Mouse (Mus musculus) natural killer cell, adult 2 months (primary cell): ENCODE data around the gene Msrb2.
A peak's percentile ranks its signal among the peaks of the same experiment; 100 is the strongest.

ENCODE experiments used
- DNase-seq, 2 experiments: peaks; one replicate each; pipeline ENCODE4 v3.0.0; 2022; ENCODE audit warnings: low spot score in 2 of 2

Msrb2 gene

GRCm38 (mm10) chr2:19390411-19391143 lies 19.3 kb downstream of the Msrb2 start:
- no peak for DNase-seq

GRCm38 (mm10) chr2:19391649-19392048 lies 20.4 kb downstream of the Msrb2 start:
- no peak for DNase-seq

DNA sequence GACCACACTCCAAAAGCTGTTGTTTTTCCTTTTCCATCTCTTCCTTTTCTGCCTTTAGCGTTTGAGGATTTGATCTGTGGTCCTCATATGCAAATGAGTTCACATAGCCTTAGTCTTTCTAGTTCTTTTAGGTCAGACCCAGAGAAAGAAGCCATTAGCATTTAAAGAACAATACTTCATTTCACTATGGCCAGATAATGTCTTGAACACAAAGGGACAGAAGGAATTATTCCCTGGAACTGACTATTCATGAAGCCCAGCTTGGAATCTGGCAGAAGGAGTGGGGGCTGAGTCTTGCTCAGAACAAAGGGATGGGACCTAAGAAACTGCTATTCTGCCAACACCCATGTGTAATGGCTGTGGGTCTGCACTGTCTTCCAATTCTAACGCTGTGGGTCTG lies 21.6 kb downstream of the Msrb2 start:
- DNase-seq: no peak

DNA sequence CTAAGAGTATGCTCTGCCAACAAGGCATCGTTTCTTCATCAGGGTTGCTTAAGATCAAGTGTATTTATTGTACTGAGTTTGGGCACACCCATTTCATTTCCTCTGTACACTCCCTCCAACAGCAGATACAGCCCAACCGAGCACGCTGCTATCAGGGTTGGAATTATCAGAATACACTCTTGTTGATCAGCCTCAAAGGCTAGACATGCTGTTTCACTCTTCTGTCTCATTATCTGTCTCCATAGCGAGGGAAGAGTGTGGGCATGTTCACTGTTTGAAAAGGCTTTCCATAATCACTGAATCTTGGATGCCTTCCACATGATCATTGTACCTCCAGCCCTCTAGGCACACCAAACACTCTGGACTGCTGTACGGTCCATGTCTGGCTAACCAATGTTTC lies 34.2 kb downstream of the Msrb2 start:
- DNase-seq: no peak

DNA sequence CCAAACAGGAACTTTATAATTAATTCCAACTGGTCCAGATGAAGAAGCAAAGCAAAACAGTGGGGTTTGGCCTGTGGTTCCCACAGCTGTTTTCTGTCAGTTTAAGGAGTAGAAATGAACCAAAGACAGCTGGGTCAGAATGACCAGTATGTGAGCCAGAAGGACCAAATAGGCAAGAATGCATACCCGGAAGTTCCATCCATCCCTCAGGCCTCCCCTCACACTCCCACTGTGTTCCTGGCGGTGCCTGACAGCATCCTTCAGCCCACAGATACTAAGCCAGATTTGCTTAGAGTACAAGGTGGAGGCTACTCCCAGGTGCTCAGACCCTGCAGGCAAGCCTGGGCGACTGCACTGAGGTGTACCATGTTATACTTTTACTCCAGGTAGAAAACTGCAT lies 35.3 kb downstream of the Msrb2 start:
- no peak for DNase-seq

DNA sequence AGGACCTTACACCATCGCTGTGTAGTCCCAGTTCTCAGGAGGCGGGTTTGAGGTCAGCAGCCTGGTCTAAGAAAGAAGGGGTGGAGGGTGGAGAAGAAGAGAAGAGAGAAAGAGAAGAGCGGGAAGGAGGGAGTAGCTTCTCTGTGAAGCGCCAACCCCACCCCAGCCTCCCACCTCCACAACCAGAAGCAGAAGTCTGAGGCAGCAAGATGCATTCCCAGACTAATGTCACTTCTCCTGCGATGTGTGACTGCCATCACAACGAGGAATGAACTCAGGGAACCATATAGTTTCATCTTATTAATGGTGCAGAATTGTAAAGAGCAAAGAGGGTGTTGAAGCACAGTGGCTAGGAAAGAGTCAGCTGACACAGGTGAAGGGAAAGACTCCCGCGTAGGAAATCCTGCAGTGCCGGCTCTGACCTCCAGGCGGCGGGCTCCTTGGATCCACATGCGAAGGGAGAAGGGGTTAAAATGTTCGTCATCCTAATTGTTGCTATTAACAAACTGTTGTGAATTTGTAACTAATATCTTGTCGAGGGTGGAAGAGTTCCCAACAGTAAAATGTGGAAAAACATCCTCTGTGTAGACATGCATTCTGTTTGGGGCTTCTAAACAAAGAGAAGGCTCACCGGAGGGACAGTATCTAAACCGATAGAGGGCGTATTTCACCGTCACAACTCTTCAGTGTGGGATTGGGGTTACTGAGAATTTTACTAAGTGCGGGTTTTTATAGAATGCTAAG lies 43.2 kb downstream of the Msrb2 start:
- DNase-seq: peak; percentile 35 to 44

- peak; percentile 39 to 55 for DNase-seq
Observed at GRCm38 (mm10) chr2:19415063-19415521, 43.9 kb downstream of the Msrb2 start.

GRCm38 (mm10) chr2:19416066-19416465 lies 44.8 kb downstream of the Msrb2 start:
- no peak for DNase-seq

GRCm38 (mm10) chr2:19419686-19420345 lies 48.6 kb downstream of the Msrb2 start:
- DNase-seq: no peak

- DNase-seq: no peak
Observed at GRCm38 (mm10) chr2:19422226-19422625, 51.0 kb downstream of the Msrb2 start.

DNA sequence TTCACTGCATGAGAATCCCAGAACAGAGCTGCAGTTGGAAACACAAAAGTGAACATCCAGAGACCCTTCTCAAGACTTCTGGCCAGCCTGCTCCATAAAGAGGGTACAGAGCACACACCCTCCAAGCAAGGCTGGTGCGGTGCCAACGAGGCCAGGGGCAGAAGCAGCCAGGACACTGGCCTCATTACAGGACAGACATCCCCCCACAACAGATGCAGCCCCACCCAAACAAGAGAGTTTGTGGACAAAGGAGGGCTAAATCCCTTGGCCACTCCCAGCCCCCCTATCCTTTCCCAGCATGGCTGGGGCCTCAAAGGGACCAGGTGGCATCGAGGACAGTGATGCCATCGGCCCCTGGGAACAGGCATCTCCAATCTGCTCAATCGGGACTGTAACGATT lies 51.8 kb downstream of the Msrb2 start:
- DNase-seq: no peak

- DNase-seq: no peak
Observed at GRCm38 (mm10) chr2:19429031-19429430, 57.8 kb downstream of the Msrb2 start.

DNA sequence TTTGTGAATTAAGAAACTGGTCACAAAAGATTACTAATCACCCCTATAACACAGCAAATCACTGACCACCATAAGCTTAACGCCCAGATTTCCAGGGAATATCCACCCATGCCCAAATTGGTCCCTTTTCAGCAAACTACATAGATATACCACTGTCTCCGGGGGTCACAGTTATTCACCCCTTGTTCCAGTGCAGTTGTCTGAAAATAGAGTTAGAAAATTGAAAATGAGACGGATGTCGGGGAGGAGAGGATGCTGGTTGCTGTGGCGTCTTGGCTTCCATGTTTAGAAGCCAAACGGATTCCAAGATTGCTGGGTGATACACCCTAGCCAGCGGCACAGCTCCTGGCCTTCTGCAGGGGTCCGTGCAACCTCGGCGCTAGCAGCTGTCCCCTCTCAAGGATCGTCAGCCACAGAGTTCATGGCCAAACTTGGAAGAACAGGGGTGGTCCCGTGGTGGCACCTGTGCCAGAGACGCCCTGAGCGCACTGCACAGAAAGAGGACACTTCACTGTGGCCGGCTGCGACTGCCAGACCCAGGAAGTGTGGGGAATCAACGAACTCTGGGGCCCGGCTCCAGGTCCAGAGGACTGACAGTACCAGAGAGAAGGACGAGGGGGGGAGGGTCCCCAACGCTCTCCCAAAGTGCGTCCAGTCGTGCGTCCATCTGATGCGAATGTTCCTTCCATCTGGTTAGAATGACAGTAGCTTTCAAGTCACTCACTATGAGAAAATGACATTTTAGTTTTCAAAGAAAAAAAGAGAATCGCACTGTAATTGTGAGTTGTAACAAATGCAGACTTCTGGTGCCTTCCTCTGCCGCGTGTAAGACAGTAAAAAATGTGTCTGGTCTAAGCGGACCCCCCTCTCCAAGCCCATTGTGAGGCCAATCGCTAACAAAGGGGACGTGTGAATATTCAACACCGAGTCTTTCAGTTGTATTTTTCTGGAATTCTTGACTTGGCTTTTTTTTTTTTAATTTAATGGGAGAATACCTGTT lies 58.8 kb downstream of the Msrb2 start:
- DNase-seq: no peak

- DNase-seq: no peak
Observed at GRCm38 (mm10) chr2:19430746-19431145, 59.5 kb downstream of the Msrb2 start.

DNA sequence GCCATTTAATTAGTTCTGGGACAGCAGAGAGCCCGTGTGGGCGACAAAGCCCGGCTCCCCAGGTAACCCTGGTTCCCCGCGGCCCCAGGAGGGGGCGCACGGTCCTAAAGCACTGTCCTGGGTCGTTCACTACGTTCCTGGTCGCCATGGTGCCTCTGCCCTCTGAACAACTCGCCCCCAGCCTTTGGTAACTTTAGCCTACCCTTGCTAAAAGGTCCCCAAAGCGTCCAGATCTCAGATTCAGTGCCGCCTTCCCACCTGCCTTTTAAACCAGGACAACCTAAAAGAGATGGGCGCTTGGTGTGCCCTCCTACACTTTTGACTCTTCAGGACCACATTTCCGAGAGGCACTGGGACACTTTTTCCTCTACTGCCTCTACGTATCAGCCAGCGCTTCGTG lies 59.9 kb downstream of the Msrb2 start:
- peak in 1 of 2 experiments; percentile 7 for DNase-seq

DNA sequence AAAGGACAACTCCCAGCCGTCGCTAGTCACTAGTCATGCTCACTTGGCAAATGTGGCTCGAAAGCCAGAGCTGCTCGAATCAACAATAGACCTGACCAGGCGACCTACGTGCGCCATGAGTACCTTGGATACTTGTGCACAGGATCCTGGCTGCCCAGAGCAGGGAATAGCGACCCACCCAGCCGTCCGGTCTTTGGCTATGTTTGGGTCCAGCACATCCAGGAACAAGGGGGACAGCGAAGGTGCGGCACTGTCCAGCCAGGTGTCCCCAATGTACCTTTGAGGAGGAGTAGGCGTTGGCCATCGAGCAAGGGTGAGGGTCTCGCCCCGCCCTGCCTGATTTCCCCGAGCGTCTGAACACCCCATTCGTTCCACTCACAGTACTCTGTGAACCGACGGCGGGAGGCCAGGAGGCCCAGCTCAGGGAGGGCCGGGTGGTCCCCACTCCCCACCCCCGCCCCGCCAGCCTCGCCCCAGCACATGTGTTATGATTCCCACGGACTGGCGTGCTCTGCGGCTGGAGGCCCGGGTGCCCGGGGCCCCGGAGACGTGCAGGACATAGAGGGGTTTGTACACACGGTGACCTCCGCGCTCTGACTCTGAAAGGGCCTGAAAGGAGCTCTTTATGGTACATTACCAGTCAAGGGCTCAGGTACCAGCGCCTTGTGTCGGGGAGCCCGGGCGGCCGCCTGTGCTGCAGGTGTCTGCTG lies 60.5 kb downstream of the Msrb2 start:
- no peak for DNase-seq

DNA sequence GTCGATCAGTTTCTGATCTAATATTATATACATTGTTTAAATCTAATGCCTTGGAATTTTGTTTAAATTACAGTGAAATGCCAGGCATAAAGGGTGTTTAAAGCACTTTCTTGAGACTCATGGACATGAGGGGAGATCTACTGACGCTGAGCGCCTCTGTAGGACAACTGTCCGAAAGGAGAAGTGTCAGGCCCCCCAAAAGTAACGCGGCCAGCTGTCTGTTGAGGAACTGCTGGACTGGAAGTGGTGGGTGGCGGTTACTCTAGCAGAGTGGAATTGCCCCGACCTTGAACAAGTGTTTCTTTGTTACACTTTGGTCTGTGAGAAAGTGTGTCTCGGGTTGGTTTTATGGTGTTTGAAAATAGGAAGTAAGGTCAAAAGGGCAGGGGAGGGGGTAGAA lies 73.1 kb downstream of the Msrb2 start:
- DNase-seq: no peak
